Mouse (Mus musculus) ES-E14 (cell line): ENCODE measurements around the gene Spata32. TPM values are rescaled to one million over a fixed set of nuclear protein-coding genes. Genes with fewer than 3 reads are reported as not detected.

Experiments
- DNase-seq: peaks from one replicate; pipeline ENCODE4 v3.0.0-alpha.2; 2013; ENCODE audit warnings: low read depth, low spot score
- H3K27ac ChIP-seq: 2 replicates; pipeline ENCODE4 v1.5.1; 2012; ENCODE audit warnings: low read depth, mild to moderate bottlenecking, low read length, moderate library complexity, mixed read lengths; ENCODE audit not compliant: poor library complexity, insufficient read depth, severe bottlenecking
- H3K36me3 ChIP-seq: 2 replicates; pipeline ENCODE4 v1.6.1; 2012; ENCODE audit warnings: mild to moderate bottlenecking, low read length, moderate library complexity, mixed read lengths; ENCODE audit not compliant: control insufficient read depth, poor library complexity, insufficient read depth, severe bottlenecking
- H3K4me1 ChIP-seq, 2 experiments: fragments of 150-350 bp in 1 of 2; sonication (generic) in 1 of 2; 2 replicates each; pipeline ENCODE4 v1.6.1; 2012; ENCODE audit warnings: low read length in 2 of 2, mild to moderate bottlenecking in 1 of 2, mixed read lengths in 1 of 2; ENCODE audit not compliant: control insufficient read depth in 2 of 2, insufficient read depth in 2 of 2, poor library complexity in 1 of 2
- H3K4me3 ChIP-seq, 2 experiments: fragments of 150-350 bp in 1 of 2; sonication (generic) in 1 of 2; 2 replicates each; pipeline ENCODE4 v1.5.1; 2012; ENCODE audit warnings: low read length in 2 of 2, low read depth in 1 of 2, mild to moderate bottlenecking in 1 of 2, mixed read lengths in 1 of 2; ENCODE audit not compliant: insufficient read depth in 1 of 2, poor library complexity in 1 of 2, severe bottlenecking in 1 of 2
- H3K9ac ChIP-seq: 2 replicates; pipeline ENCODE4 v1.6.1; 2012; ENCODE audit warnings: low read depth, mild to moderate bottlenecking, low read length, mixed read lengths; ENCODE audit not compliant: poor library complexity, insufficient read depth, severe bottlenecking
- H3K9me3 ChIP-seq: fragments of 150-350 bp; sonication (generic); 2 replicates; pipeline ENCODE4 v1.6.1; 2012; ENCODE audit warnings: low read depth, mild to moderate bottlenecking, low read length; ENCODE audit not compliant: control insufficient read depth, insufficient read depth
- CHD2 ChIP-seq: IDR thresholded peaks from 2 replicates; pipeline ENCODE4 v1.6.1; 2014; ENCODE audit warnings: mild to moderate bottlenecking, low read depth, low read length, inconsistent platforms
- HCFC1 ChIP-seq: IDR thresholded peaks from 2 replicates; pipeline ENCODE4 v1.6.1; 2012; ENCODE audit warnings: low read length, inconsistent platforms, borderline replicate concordance; ENCODE audit not compliant: insufficient read depth
- MAFK ChIP-seq: IDR thresholded peaks from 2 replicates; pipeline ENCODE4 v1.6.1; 2014; ENCODE audit warnings: mild to moderate bottlenecking, low read depth, low read length, inconsistent platforms; ENCODE audit not compliant: insufficient read depth
- ZC3H11A ChIP-seq: IDR thresholded peaks from 2 replicates; pipeline ENCODE4 v1.6.1; 2012; ENCODE audit warnings: low read depth, mild to moderate bottlenecking, inconsistent platforms, low read length, borderline replicate concordance
- ZNF384 ChIP-seq: IDR thresholded peaks from 2 replicates; pipeline ENCODE4 v1.6.1; 2012; ENCODE audit warnings: low read depth, low read length, inconsistent platforms
- in situ Hi-C, 2 experiments: fragments of 600-800 bp; cut with MboI; formaldehyde crosslinking; loops; one replicate each; pipeline ENCODE4 v1.15.1; 2025; ENCODE audit warnings: low sequenced_read_pairs in 2 of 2, inconsistent platforms in 1 of 2; ENCODE audit not compliant: unreplicated experiment in 2 of 2
- total RNA-seq: library from RNA; depleted of rRNA; stranded (reverse); fragments of 300-350 nt; gene quantifications from 2 replicates; pipeline ENCODE4 v1.2.3, GENCODE M21; 2012; rRNA removed

Gene Spata32
- total RNA-seq, 1 experiment: not detected

DNA sequence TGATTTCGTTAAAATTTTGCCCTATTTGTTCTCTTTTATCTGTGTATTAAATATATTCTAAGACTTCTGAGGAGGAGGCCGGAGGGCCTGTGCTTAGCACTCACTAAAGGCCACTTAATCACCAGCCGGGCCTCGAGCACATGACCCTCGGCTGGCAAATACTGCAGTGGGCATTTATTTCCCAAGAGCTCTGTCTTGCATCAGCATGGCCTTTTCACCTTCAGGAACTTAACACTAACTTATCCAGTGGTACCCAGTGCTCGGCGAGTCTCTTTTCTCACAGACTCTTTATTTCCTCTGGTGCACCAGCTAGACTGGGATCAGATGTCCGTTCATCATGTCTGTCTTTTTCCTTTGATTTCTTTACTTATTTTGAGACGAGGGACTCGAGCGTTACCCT, 57.5 kb downstream of the Spata32 start:
- TF ChIP-seq ZC3H11A: no peak
- TF ChIP-seq HCFC1: no peak
- TF ChIP-seq MAFK: no peak
- TF ChIP-seq ZNF384: no peak
- TF ChIP-seq CHD2: no peak
- Histone ChIP-seq H3K4me3 (peak overlapping the region; percentile 24 to 39; a peak in 3 of 4 replicates), H3K9ac (peak overlapping the region; percentile 56), H3K9me3 (no peaks in the 10 kb centered on the region), H3K27ac (no peak overlapping the region), H3K36me3 (no peaks in the 10 kb centered on the region), H3K4me1 (peaks cover 0 to 12% of the 10 kb centered on the region in 2 experiments; a peak in 2 of 4 replicates)
- no peak for DNase-seq
- in situ Hi-C loops: no loop called here

DNA sequence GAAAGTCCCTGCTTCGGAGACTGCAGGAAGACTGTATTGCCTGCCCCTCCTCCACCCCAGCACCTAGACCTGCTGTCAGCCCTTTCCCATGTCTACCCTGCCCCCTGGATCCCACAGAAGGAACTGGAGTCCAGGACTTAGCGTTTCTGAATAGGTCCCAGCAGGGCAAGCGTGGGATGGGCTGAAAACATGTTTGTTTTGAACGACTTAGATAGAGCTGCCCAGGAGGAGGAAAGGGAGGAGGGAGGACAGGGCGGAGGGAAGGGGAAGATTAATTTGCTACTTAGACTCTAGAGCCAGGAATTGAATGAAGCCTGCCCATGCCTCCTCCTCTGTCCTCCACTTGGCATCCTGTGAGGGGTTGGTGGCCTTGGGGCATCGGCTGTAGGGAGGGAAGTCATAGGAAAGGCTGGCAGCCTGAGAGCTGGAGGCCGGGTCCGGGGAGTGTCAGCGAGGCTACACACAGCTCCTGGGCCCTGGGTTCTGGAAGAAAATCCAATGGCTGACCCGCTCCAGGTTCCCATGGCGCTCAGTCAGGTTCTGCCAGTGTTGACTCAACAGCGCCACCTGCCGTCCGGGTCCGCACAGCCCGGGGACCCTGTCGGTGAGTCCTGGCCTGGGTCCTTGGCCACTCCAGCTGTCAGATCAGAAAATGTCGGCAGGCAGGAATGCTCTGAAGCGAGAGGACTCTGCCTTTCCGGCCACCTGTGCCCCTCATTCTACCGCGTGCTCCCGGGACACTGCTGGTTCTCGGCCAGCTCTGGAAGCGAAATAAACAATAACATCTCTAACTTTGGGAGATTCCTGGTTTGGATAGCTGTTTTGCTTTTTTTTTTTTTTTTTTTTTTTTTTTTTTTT, 59.4 kb downstream of the Spata32 start:
- H3K27ac ChIP-seq: peak overlapping the region; percentile 5; the same call in 1 of the 2 replicates
- in situ Hi-C loops: no loop called here
- no peak for TF ChIP-seq HCFC1
- TF ChIP-seq ZNF384: peak; percentile 98
- TF ChIP-seq ZC3H11A: 0 out of 2 replicates have a peak, but pooled peaks have one; percentile 23
- peak overlapping the region; percentile 54 to 57 for H3K4me3 ChIP-seq
- peaks cover 0 to 8% of the 10 kb centered on the region in 2 experiments; a peak in 2 of 4 replicates for H3K4me1 ChIP-seq
- peak; percentile 94 for DNase-seq
- H3K36me3 ChIP-seq: no peaks in the 10 kb centered on the region
- H3K9me3 ChIP-seq: no peaks in the 10 kb centered on the region
- H3K9ac ChIP-seq: peak overlapping the region; percentile 69; the same call in 1 of the 2 replicates

Other genes starting within 250 kb of the Spata32 start
- gene Nmt1, start 190.2 kb downstream of the Spata32 start, total RNA-seq: 57.1 and 61.0 TPM in 2 replicates
- 32.1 and 43.7 TPM in 2 replicates for gene Dcakd, start 190.1 kb downstream of the Spata32 start, total RNA-seq
- gene Plcd3, start 116.8 kb downstream of the Spata32 start, total RNA-seq: 8.0 and 13.2 TPM in 2 replicates
- gene Acbd4, start 116.8 kb downstream of the Spata32 start, total RNA-seq: 14.0 and 19.7 TPM in 2 replicates
- 20.0 and 29.1 TPM in 2 replicates for gene Hexim1, start 102.2 kb downstream of the Spata32 start, total RNA-seq
- 8.5 and 9.7 TPM in 2 replicates for gene Hexim2, start 86.0 kb downstream of the Spata32 start, total RNA-seq
- gene Fmnl1, start 47.3 kb downstream of the Spata32 start, total RNA-seq: 0.94 and 1.9 TPM in 2 replicates
- gene 1700023F06Rik, start 9.9 kb downstream of the Spata32 start, total RNA-seq: 0.26 TPM in 1 of 2 replicates, not detected in the other
- 4.5 and 5.3 TPM in 2 replicates for gene Map3k14, start 49.0 kb upstream of the Spata32 start, total RNA-seq
- gene Arhgap27, start 145.3 kb upstream of the Spata32 start, total RNA-seq: 7.8 and 8.2 TPM in 2 replicates
- 11.7 and 12.3 TPM in 2 replicates for gene Plekhm1, start 194.3 kb upstream of the Spata32 start, total RNA-seq